Mouse (Mus musculus) adrenal gland, adult 18-20 months (tissue): ENCODE results near the gene Runx1. TPM values are rescaled to one million over a fixed set of nuclear protein-coding genes. Genes with fewer than 3 reads are reported as not detected.

Experiments
- DNase-seq, 2 experiments: peaks; one replicate each; pipeline ENCODE4 v3.0.0; 2021 to 2022; ENCODE audit warnings: low spot score in 2 of 2
- total RNA-seq, 2 experiments: library from RNA; stranded (reverse); gene quantifications; 1 replicate in 1 of 2; 2 replicates in 1 of 2; pipeline ENCODE4 v1.2.3; 2021

Gene Runx1
- total RNA-seq, 2 experiments from 2014 or later, result 3.5 to 4.5 TPM

- no peak for DNase-seq
Measured at GRCm38 (mm10) chr16:92620841-92621518, 205.0 kb downstream of the Runx1 start.

- DNase-seq, result no peak
Measured at GRCm38 (mm10) chr16:92616839-92617238, 209.1 kb downstream of the Runx1 start.

GRCm38 (mm10) chr16:92615234-92615799 lies 210.6 kb downstream of the Runx1 start:
- DNase-seq, result no peak

GRCm38 (mm10) chr16:92612546-92612945 lies 213.4 kb downstream of the Runx1 start:
- no peak for DNase-seq

- DNase-seq, result no peak
Measured at GRCm38 (mm10) chr16:92611641-92612149, 214.3 kb downstream of the Runx1 start.

GRCm38 (mm10) chr16:92610464-92610863 lies 215.5 kb downstream of the Runx1 start:
- DNase-seq, result no peak

- no peak for DNase-seq
Measured at GRCm38 (mm10) chr16:92609717-92610077, 216.3 kb downstream of the Runx1 start.

GRCm38 (mm10) chr16:92609006-92609716 lies 216.8 kb downstream of the Runx1 start:
- no peak for DNase-seq

- DNase-seq, result no peak
Measured at GRCm38 (mm10) chr16:92608180-92608960, 217.6 kb downstream of the Runx1 start.

GRCm38 (mm10) chr16:92606491-92606965 lies 219.4 kb downstream of the Runx1 start:
- DNase-seq, result no peak

- DNase-seq, result no peak
Measured at GRCm38 (mm10) chr16:92605606-92606490, 220.1 kb downstream of the Runx1 start.

GRCm38 (mm10) chr16:92602504-92602903 lies 223.4 kb downstream of the Runx1 start:
- no peak for DNase-seq

- DNase-seq, result no peak
Measured at GRCm38 (mm10) chr16:92601270-92601826, 224.6 kb downstream of the Runx1 start.

- no peak for DNase-seq
Measured at GRCm38 (mm10) chr16:92599451-92599850, 226.5 kb downstream of the Runx1 start.

GRCm38 (mm10) chr16:92597655-92598054 lies 228.3 kb downstream of the Runx1 start:
- DNase-seq, result no peak

- no peak for DNase-seq
Measured at GRCm38 (mm10) chr16:92592207-92592606, 233.7 kb downstream of the Runx1 start.

GRCm38 (mm10) chr16:92591783-92592182 lies 234.2 kb downstream of the Runx1 start:
- no peak for DNase-seq

- no peak for DNase-seq
Measured at GRCm38 (mm10) chr16:92587836-92588235, 238.1 kb downstream of the Runx1 start.

GRCm38 (mm10) chr16:92581767-92582166 lies 244.2 kb downstream of the Runx1 start:
- no peak for DNase-seq

- no peak for DNase-seq
Measured at GRCm38 (mm10) chr16:92580981-92581380, 245.0 kb downstream of the Runx1 start.
